Mouse (Mus musculus) MEL (cell line): ENCODE data around the gene Cyyr1.

Experiments used
- CTCF ChIP-seq, 3 experiments: IDR thresholded peaks in 2 of 3; conservative IDR thresholded peaks in 1 of 3; 2 replicates each; pipeline ENCODE4 v1.5.1; 2011 to 2012; ENCODE audit warnings: low read length in 3 of 3, low read depth in 2 of 3, mild to moderate bottlenecking in 2 of 3, improper control_type of control experiment in 1 of 3, inconsistent platforms in 1 of 3, mixed read lengths in 1 of 3, moderate library complexity in 1 of 3; ENCODE audit not compliant: control insufficient read depth in 1 of 3, insufficient read depth in 1 of 3, poor library complexity in 1 of 3, severe bottlenecking in 1 of 3
- POLR2A ChIP-seq, 2 experiments: IDR thresholded peaks; 2 replicates each; pipeline ENCODE4 v1.6.1; 2011 to 2012; ENCODE audit warnings: low read length in 2 of 2, mild to moderate bottlenecking in 2 of 2, control low read depth in 1 of 2, improper control_type of control experiment in 1 of 2, low read depth in 1 of 2, moderate library complexity in 1 of 2; ENCODE audit not compliant: control insufficient read depth in 1 of 2, insufficient read depth in 1 of 2, poor library complexity in 1 of 2

DNA sequence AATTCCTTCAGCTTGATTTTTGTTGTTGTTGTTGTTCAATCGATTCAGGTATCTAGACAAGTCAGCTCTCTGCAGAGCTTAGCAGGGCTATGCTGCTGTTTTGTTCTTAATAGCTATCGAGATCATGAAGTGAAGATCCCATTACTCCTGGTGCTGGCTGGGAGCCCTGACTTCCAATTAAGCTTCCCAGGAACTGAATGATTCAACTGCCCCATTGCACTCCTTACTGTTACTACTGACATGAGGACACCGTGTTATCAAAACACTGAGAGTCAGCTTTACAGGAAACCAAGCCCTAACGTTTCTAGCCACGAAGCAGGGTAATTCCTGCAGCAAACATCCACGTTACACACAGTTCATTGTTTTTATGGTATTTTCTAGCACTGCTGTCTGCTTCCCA, 6.7 kb downstream of the Cyyr1 start:
- TF ChIP-seq POLR2A (IDR thresholded peaks at IDR 0.05; ENCODE audit: control insufficient read depth in 1 of 2, insufficient read depth in 1 of 2, low read depth in 1 of 2, low read length in 2 of 2, poor library complexity in 1 of 2) = no peak
- no peak for TF ChIP-seq CTCF (IDR thresholded peaks at IDR 0.05 in 2 of 3, conservative IDR thresholded peaks at IDR 0.05 in 1 of 3; ENCODE audit: control insufficient read depth in 1 of 3, insufficient read depth in 1 of 3, low read depth in 2 of 3, low read length in 3 of 3, poor library complexity in 1 of 3, severe bottlenecking in 1 of 3)
